Mouse (Mus musculus) left cerebral cortex, postnatal 36 days (tissue): Measurements from ENCODE around the gene Zdhhc5. TPM values are rescaled to one million over a fixed set of nuclear protein-coding genes. Genes with fewer than 3 reads are reported as not detected.

Experiments used
- DNase-seq, 2 experiments: peaks; one replicate each; pipeline ENCODE4 v3.0.0; 2021 to 2022; ENCODE audit warnings: low spot score in 2 of 2, mixed read lengths in 1 of 2
- intact Hi-C: fragments of 180-260 bp; cut with DNase I; formaldehyde crosslinking; loops from one replicate; pipeline ENCODE4 v1.15.1; 2025
- total RNA-seq, 2 experiments: library from RNA; stranded (reverse); gene quantifications; 2 replicates each; pipeline ENCODE4 v1.2.3; 2021

The Zdhhc5 gene
- 10 to 100 TPM; 42.1 to 48.9 TPM for total RNA-seq

DNA sequence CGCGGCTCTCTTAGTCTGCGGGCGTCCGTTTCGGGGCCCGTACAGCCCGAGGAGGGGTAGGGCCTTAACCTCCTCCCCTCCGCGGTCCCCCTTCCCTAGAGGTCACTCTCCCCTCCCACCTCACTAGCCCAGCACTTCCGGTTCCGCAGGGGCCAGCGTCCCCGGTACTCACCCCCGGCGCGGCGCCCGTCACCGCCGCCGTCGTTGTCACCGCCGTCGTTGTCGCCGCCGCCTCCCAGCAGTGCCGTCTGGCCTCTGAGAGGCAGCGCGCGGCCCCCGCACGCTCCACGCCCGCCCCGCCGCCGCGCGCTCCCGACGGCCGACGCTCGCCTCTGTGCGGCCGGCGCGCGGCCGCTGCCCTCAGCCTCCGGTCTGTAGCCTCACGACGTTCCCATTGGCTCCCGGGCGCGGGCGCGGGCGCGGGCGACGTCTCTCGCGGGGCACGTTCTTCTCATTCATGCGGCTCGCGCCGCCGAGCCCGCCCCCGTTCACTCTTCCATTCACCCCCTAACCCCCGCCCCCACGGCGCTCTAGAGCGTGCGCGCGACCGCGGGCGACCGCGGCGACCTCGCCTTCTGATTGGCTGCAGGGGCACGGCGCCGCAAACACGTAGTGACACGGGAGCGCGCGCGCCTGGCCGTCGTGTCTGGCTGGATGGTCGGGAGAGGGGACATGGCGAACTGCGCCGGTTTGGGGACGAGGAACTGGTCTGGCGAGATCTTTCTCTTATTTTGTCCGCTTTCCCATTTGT is at the start of gene Zdhhc5:
TSS of gene Zdhhc5 (minus strand) at position 370 of the 751 bp plus-strand sequence.
- intact Hi-C loops: loop anchor here (1.0 to 5.0 kb wide), 3 partner anchors 12 to 82 kb away; partner anchors contain the start of genes Clp1, Gm28635, Med19 and Tmx2
- DNase-seq: peak; percentile 98 to 99

DNA sequence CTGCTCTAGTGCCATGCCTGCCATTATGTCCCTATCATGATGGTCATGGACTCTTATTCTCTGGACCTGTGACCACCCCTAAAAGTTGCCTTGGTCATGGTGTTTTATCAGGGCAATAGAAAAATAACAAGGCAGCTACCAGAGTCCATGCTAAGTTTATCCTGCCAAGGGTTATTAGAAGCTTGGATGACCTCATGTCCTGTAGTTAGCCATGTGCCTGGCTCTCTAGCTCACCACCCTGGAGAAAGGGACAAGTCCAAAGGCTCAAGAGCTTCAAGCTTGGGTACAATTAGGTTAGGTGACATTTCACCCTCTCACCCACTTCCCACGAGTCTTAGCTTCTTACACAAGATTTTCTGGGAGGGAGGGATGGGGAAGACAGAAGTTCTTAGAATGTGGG is 47.8 kb upstream of the Zdhhc5 start:
- intact Hi-C loops: no loop called here
- DNase-seq: no peak

DNA sequence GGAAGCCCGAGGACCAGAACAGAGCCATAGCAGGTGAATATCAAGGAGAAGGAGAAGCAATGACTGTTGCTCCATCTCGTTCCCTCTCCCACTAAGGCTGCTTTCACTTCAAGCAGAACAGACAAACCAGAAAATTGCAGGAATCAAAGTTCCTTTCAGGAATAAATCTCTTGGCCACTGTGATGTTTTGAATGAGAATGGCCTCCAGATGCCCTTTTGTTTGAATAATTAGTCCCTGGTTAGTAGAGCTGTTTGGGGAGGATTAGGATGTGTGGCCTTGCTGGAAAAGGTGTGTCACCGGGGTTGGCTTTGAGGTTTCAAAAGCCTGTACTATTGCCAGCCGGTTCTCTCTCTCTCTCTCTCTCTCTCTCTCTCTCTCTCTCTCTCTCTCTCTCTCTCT is 47.3 kb upstream of the Zdhhc5 start:
- DNase-seq: no peak
- intact Hi-C loops: no loop called here

DNA sequence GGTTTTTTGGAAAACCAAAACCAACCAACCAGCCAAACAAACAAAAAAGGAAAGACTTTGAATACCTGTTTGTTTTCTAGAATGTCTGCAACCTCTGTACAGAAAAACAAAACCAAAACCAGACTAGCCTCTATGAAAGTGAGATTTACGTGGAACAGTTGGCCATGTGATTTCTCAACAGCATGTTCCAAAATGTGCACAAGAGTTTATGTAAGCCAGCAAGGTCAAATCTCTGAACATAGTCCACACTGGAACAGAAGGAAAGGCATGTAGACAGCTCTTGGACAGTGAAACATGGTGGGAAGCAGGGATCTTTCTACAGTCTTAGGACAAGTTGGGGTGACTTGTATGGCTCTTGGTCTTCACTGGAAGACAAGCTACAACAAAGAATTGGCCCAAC is 46.9 kb upstream of the Zdhhc5 start:
- intact Hi-C loops: no loop called here

DNA sequence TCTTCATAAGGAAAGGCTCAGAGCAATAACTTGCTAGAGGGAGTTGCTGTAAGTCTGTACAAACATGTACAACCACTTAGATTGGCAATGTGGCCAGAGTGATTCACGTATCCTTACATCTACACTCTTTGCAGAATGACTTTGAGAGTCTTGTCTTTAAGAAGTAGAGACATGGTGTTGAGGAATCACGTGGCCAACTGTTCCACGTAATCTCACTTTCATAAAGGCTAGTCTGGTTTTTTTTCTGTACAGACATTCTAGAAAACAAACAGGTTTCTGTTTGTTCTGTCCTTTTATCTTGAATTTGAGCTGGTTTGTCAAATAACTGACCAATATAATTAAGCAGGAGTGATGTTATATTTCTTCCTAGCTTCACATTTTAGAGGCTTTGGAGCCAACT is 46.3 kb upstream of the Zdhhc5 start:
- DNase-seq: no peak
- intact Hi-C loops: no loop called here

More for the DNA sequence above, 46.9 kb upstream of the Zdhhc5 start:
- no peak for DNase-seq

DNA sequence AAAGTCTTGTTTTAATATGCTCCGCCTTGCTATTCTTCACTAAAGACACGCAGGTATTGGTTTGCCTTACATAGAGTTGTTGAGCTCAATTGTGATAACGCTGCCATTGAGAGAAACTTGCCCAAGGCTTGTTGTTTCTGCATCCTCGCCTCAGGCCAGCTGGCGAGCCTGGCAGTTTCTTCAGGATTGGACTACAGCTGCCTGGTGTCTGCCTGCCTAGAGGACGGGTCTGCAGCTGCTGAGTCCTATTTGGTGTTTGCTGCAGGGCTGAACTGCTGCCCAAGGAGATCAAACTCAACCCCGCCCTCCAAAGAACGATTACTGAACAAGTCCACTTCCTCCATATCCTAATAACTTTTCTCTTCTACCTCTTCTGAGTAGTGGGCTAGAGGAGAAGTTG is 45.8 kb upstream of the Zdhhc5 start:
- DNase-seq: no peak
- intact Hi-C loops: no loop called here

DNA sequence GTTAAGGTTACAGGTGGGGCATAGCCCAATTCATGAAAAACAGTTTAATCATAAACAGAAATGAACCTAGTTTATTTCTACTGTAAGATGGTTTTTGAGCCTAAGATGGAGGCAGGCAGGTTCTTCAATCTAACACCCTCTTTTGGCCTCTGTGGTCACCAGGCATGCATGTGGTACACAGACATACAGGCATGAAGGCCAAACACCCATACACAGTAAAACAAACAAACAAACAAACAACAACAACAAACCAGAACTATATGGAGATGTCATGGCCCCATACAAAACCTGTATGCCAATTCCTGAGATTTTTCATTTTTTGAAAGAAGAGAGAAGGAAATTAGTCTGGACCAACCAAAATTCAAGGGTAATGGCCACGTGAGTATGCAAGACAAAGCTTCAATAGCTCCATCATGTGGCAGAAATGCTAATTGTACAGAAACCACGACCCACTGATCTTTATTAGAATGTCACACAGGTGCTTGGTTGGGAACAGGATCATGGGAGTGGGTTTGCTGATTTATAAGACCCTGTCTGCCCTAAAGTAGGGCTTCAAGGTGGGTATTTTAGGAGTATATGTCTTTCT is 43.7 kb upstream of the Zdhhc5 start:
- intact Hi-C loops: no loop called here
- no peak for DNase-seq

DNA sequence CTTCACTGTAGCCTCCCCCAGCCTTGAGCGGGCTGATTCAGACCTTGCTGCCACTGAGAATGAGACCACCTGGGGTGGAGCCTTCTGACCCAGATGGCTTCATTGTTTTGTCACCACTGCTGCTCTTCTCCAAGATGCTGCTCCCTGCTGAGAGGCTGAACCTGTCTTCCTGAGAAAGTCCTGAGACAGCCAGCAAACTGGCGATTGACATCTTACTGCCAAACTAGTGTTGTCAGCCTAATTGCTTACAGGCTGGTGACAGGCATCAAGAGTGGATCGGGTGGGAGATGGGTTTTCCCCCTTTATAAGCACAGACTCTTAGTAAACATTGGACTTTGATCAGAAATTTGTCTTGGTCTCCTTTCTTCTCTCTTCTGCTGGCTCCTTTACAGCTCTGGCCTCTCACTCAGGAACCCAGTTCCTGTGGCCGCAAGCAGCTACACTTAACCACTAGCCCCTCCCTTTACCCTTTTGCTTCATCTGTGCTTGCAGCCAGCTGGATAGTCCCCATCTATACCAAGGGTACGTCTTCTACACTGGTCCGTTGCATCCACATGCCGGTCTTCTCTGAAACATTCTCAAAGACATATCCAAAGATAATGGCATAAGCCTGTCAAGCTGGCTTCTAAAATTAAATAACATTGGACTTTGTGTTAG is 42.2 kb upstream of the Zdhhc5 start:
- intact Hi-C loops: no loop called here
- DNase-seq: no peak

DNA sequence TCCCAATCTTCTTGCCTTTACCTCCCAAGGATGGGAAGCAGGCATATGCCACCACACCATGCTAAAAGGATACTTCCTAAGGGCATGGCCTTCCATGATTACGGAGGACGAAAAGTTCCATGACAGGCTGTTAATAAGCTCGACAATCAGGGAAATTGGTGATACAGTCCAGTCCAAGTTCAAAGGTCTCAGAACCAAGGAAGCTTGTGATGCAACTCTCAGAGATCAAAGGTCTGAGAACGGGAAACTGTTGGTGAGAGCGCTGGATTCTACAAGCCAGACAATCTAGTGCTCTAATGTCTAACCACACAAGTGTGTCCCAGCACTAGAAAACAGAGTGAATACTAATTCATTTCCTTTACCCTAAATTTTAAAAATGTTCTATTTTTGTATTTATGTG is 41.3 kb upstream of the Zdhhc5 start:
- intact Hi-C loops: no loop called here
- no peak for DNase-seq

DNA sequence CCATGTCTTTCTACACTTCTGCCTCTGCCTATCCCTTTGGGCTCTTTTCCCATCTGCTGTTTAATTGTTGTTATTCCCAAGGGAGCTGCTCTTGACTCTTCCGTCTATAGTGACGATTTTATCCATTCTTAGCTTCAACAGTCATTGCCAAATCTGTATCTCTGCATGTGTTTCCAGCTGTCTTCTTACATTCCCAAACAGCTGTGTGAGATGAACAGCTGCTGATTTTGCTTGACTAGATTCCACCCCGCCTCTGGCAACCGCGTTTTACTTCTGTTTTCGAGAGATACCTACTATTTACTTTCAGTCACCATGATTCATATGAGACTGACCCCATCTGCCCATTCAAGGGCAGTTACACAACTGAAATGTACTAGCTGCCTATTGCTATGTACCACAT is 35.1 kb upstream of the Zdhhc5 start:
- intact Hi-C loops: no loop called here
- no peak for DNase-seq

DNA sequence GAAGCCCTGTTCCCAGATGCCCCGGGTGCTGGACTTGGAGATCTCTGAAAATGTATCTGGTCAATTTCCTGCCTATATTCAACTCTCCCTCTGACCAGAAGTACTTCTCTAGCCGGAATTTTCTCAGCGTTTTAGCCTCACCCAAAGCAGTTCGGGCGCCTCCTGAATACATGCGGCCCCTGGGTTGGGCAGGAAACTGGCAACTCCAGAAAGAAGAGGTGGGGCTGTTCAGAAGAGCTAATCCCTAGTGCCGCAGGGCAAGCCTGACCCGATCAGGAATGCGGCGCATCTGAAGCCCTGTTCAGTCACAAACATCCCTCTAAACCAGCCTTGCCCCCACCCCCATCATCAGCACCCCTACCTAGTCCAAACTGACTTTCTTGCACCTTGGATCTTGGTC is 29.1 kb upstream of the Zdhhc5 start:
- intact Hi-C loops: loop anchor here (5.0 kb wide), 1 partner anchor 53 kb away; the partner anchor contains the start of gene Ube2l6

DNA sequence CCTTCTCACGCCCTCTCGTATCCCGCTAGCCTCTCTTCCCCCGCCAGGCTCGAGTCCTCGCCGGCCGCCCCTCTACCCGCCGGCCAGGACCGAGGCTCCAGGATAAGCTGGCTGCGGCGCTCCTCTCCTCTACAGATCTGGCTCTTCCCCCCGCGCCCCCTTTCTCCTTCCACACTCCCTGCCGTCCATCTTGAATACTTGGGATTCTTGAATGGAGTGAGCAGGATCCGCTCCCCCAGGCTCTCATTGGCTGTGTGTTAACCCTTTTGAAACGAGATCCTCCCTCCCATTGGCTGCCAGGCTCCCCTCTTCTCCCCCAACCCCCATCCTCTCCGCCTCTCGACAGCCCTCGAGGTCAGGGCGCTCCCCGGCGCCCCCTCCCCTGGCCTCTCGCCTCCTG is 28.6 kb upstream of the Zdhhc5 start, which contains the start of gene Gm19426:
TSS of gene Gm19426 (minus strand) at position 95 of the 400 bp plus-strand sequence.
- DNase-seq: peak; percentile 47 to 53
- intact Hi-C loops: loop anchor here (5.0 kb wide), 1 partner anchor 54 kb away; the partner anchor contains the start of gene Ube2l6

More for the DNA sequence above, 29.1 kb upstream of the Zdhhc5 start:
- DNase-seq: no peak

DNA sequence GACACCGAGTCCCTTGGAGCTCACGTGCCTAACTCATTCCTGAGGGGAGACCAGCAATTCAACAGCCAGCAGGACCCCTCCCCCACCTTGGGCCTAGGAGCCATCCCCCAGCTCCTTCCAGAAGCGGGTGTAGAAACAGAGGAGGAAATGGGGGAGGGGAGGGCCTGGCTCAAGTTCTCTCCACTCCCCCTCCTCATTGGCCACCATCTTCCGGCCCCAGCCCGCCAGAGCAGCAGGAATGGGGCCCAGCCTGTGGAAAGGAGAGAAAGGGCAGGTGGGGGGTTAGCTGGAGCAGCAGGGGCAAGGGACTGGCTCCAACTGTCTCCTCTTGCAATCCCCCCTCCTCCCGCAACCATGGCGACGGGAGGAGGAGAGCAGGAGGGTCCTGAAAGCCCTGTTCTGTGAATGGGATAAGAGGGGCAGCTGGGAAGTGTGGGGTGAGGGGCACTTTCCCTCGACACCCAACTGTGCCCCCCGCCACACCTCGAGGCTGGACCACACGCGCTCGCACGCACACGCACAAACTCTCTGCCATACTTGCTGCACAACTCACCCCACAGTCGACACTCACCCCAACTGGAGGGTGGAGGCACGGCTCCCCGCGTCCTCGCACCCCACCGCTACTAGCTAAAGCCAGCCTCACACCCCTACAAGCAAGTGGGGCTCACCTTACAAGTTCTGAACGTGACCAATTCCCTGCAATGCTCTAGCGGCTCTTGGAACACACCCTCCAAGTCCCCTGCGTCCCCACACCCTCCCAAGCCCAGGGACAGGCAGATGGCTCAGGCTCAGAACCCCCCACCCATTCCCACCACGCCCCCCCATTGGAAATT is 27.7 kb upstream of the Zdhhc5 start:
- intact Hi-C loops: loop anchor here (5.0 kb wide), 1 partner anchor 55 kb away; the partner anchor contains the start of gene Ube2l6
- peak in 1 of 2 experiments; percentile 10 for DNase-seq

DNA sequence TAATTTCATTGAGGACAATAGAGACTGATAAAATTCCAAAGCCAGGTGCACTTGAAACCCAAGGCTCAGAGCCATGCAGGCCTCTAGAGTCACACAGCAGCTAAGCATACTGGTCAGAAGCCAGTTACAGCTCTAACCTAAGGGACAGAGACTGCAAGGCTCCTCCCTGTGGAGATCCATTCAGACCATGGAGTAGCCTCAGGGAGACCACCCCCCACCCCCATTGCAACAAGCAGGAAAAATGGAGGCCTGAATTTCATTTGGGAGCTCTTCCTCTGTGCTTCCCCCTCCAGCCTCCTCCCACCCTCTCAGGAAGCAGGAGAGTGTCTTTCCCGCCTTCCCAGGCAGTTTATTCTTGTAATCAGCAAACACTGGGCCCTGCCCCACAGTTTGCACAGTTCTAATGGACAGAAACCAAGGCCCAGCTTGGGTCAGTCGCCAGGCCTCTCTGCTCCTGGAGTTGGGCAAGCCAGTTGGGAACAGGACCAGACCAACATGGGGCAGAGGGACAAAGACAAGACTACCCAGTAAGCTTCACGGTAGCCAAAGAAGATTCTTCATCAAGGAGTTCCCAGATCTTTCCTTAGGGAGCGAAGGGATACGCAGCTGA is 27.0 kb upstream of the Zdhhc5 start:
- no peak for DNase-seq
- intact Hi-C loops: loop anchor here (5.0 kb wide), 1 partner anchor 55 kb away; the partner anchor contains the start of gene Ube2l6

DNA sequence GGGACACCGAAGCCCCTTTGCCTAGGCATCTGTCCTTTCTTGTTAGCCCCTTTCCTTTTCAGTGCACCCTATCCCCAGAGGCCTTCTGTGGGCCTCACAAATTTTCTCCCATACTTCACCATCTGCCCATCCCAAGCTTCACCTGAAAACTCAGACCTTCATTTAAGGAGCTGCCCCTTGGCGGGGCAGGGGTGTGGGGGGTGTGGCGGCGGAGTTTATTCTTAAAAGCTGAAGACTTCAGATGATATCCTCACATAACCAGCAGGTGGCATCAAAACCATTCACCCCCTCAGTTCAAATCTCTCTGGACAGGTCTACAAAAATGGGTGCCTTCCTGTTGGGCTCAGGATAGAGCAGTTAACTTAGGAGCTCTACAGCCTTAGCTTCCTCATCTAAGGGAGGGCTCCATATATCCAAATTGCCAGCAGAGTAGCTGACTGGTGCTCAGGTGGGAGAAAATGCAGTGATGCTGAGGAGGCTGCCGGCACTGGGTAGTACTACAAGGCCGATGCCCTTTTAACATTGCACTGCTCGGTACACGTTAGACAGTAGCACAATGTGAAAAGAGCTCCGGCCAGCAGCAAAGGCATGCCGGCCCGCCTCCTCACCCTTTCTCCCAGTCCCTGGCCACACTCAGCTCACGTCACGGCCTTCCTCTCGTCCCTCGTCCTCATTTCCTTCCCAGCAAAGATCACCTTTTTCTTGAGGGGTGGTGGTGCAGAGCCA is 25.8 kb upstream of the Zdhhc5 start:
- no peak for DNase-seq
- intact Hi-C loops: loop anchor here (5.0 kb wide), 1 partner anchor 57 kb away; the partner anchor contains the start of gene Ube2l6

DNA sequence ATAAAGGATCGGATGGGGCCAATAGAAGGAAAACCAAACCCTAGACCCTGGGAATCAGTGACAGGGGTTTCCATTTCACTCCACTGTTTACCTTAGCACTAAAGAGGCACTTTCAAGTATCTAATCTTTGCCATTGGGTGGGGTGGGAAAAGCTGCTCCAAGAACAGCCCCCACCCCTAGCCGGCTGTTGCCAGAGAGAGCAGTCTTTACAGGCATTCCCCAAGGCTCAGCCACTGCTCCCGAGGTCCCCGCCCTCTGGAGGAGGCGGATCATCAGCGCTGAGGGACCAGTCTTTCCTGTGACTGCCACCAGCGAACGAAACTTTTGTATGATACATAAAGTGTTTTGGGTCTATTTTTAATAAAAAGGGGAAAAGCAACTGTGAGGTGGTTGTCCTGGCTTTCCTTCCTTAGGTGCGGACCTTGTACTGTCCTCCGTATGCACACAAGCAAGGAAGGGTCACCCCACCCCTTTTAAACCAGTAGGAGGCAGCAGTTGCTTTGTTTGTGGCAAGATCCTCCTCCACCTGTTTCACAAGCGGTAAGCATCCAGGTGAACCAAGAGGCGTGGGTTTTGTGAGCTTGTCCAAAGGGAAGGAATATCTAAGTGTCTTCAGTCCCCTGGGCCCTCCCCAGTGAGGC is 23.4 kb upstream of the Zdhhc5 start:
- DNase-seq: no peak
- intact Hi-C loops: loop anchor here (10.0 kb wide), 1 partner anchor 306 kb away; the partner anchor contains the start of gene Tnks1bp1

DNA sequence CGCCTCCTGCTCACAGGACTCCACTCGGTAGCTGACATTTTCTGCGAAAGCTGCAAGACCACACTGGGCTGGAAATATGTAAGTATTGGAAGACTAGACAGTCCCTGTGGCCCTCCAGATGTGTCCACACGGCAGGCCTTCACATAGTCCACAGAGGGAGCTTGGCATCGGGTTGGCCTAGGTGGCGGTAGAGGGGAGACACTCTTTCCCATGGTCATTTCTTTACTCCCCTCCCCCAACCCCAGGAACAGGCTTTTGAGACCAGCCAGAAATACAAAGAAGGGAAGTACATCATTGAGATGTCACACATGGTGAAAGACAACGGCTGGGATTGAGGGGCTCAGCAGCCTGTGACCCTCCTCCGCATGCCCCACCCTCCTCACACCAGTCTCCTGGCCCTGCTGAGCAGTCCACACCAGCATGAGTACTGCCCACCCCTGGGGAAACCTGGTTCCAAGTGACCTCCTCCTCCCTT is 22.5 kb upstream of the Zdhhc5 start:
- intact Hi-C loops: loop anchor here (10.0 kb wide), 1 partner anchor 307 kb away; the partner anchor contains the start of gene Tnks1bp1

More for the DNA sequence above, 22.5 kb upstream of the Zdhhc5 start:
- no peak for DNase-seq
